Mouse (Mus musculus) stomach, embryonic 16.5 days (tissue): ENCODE results near the gene Cd300e. TPM values are rescaled to one million over a fixed set of nuclear protein-coding genes. Genes with fewer than 3 reads are reported as not detected.

ENCODE experiments used
- ATAC-seq: fragments of 200-750 bp; cut with Nextera tagmentation; 2 replicates; pipeline ENCODE4 v1.8.0; 2017; ENCODE audit warnings: moderate number of reproducible peaks, moderate TSS enrichment; ENCODE audit not compliant: insufficient read depth, low FRiP score
- H3K27ac ChIP-seq: fragments of 300-500 bp; sonication (generic); 2 replicates; pipeline ENCODE4 v1.5.1; 2014; ENCODE audit warnings: low read length
- H3K27me3 ChIP-seq: fragments of 300-500 bp; sonication (generic); 2 replicates; pipeline ENCODE4 v1.6.1; 2014; ENCODE audit warnings: low read length, control low read depth, mixed read lengths; ENCODE audit not compliant: control insufficient read depth, insufficient read depth
- H3K36me3 ChIP-seq: fragments of 300-500 bp; sonication (generic); 2 replicates; pipeline ENCODE4 v1.6.1; 2014; ENCODE audit warnings: low read length; ENCODE audit not compliant: control insufficient read depth, insufficient read depth
- H3K4me1 ChIP-seq: fragments of 300-500 bp; sonication (generic); 2 replicates; pipeline ENCODE4 v1.6.1; 2014; ENCODE audit warnings: low read length, control low read depth, mixed read lengths; ENCODE audit not compliant: control insufficient read depth, insufficient read depth
- H3K4me2 ChIP-seq: fragments of 300-500 bp; sonication (generic); 2 replicates; pipeline ENCODE4 v1.6.1; 2014; ENCODE audit warnings: low read depth, low read length, mixed read lengths
- H3K4me3 ChIP-seq: fragments of 300-500 bp; sonication (generic); replicated peaks from 2 replicates; pipeline ENCODE4 v1.5.1; 2014; ENCODE audit warnings: mild to moderate bottlenecking, low read length
- H3K9ac ChIP-seq: fragments of 300-500 bp; sonication (generic); 2 replicates; pipeline ENCODE4 v1.6.1; 2014; ENCODE audit warnings: low read length
- H3K9me3 ChIP-seq: fragments of 300-500 bp; sonication (generic); replicated peaks from 2 replicates; pipeline ENCODE4 v1.6.1; 2016; ENCODE audit warnings: low read length, control low read depth; ENCODE audit not compliant: control insufficient read depth
- WGBS: fragments of 180-500 bp; shearing (Covaris S2); extraction: QIAGEN DNeasy Blood & Tissue Kit; methylation state at CpG from one replicate; pipeline ENCODE4 v1.1.7; 2014; 5-methylcytosine and 5-hydroxymethylcytosine counted together
- polyA plus RNA-seq: library from polyadenylated mRNA; unstranded; fragments of >200 nt; fragmentation: Nextera tagmentation; extraction: Ambion mirVana; gene quantifications from 2 replicates; pipeline ENCODE4 v1.2.1, GENCODE M21; 2015

Gene Cd300e
- polyA plus RNA-seq, 1 experiment from 2014 or later = 0.26 TPM

- H3K4me3 ChIP-seq = no peak overlapping the region
- WGBS = 43% methylated on average over 6 of the region's 6 CpGs
- no peak overlapping the region for H3K4me2 ChIP-seq
- H3K27ac ChIP-seq = no peak overlapping the region
- H3K4me1 ChIP-seq = 0 out of 2 replicates have a peak, but pooled peaks cover 2% of the 10 kb centered on the region
- H3K36me3 ChIP-seq = no peaks in the 10 kb centered on the region
- H3K9me3 ChIP-seq = no peaks in the 10 kb centered on the region
- H3K9ac ChIP-seq = no peak overlapping the region
- H3K27me3 ChIP-seq = no peaks in the 10 kb centered on the region
- ATAC-seq = no peak
These were observed 39.7 kb upstream of the Cd300e start for GRCm38 (mm10) chr11:115101615-115102051.

GRCm38 (mm10) chr11:115100741-115101140 lies 38.8 kb upstream of the Cd300e start:
- Histone ChIP-seq H3K9ac (no peak overlapping the region), H3K27ac (no peak overlapping the region), H3K9me3 (no peaks in the 10 kb centered on the region), H3K4me2 (no peak overlapping the region), H3K27me3 (no peaks in the 10 kb centered on the region), H3K4me1 (0 out of 2 replicates have a peak, but pooled peaks cover 2% of the 10 kb centered on the region), H3K36me3 (no peaks in the 10 kb centered on the region), H3K4me3 (no peak overlapping the region)
- ATAC-seq = no peak
- WGBS = 49% methylated on average over 7 of the region's 7 CpGs

DNA sequence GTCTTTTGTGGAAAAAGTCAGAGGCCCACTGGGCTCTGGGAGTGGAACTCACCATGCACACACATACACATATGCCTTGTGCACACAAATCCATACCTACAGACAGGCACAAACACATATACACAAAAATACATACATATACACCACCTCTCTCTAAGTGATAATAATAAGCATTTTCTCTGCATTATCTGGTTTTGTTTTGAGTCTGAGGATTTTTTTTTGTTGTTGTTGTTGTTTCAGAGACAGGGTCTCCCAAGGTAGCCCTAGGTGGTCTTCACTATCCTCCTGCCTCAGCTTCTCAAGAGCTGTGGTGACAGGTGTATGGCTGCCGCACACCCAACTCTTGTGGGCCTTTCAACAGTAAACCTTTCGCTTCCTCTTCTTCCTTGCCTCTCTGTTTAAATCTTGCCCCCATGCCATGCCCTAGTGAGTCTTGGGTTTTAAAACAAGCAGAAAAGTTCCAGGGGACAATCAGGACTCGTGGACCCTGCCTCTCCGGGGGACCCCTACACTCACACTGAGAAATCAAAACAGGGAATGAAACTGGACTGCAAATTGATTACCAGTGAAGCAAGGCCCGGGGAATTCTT lies 38.1 kb upstream of the Cd300e start:
- Histone ChIP-seq H3K27me3 (no peaks in the 10 kb centered on the region), H3K4me1 (0 out of 2 replicates have a peak, but pooled peaks cover 2% of the 10 kb centered on the region), H3K9me3 (no peaks in the 10 kb centered on the region), H3K9ac (no peak overlapping the region), H3K4me2 (no peak overlapping the region), H3K36me3 (no peaks in the 10 kb centered on the region), H3K4me3 (no peak overlapping the region), H3K27ac (no peak overlapping the region)
- 79% methylated on average over 5 of the region's 5 CpGs for WGBS
- ATAC-seq = no peak

DNA sequence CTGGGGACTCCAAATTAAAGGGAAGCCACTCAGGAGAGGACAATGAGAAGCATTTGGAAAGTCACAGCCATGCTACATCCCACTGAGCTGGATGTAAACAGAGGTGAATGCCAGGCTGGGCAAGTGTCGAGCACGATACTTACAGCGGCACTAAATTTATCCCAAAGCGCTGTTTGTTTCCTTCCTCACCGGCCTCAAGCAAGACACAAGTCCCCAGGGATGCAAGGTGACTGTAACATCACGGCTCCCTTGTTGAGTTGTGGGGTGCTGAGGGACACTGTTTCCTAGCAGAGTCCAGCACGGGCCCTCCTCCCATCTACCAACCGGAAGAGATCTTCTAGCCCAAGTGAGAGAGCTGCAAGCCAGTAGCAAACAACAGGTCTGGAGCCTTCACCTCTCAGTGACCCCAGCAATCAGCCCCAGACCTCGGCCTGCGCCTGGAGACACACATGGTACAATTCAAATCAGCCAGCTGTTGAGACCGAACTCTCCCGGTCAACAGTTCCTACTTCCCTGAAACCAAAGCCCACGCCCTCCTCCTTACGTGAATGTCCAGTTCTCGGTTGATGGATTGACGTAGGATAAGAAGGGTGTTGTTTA lies 37.4 kb upstream of the Cd300e start:
- H3K4me2 ChIP-seq = no peak overlapping the region
- WGBS = 29% methylated on average over 16 of the region's 16 CpGs
- H3K27ac ChIP-seq = peak overlapping the region; percentile 34; the same call in 1 of the 2 replicates
- H3K4me1 ChIP-seq = 0 out of 2 replicates have a peak, but pooled peaks cover 2% of the 10 kb centered on the region
- no peak overlapping the region for H3K9ac ChIP-seq
- no peak for ATAC-seq
- H3K9me3 ChIP-seq = no peaks in the 10 kb centered on the region
- no peaks in the 10 kb centered on the region for H3K27me3 ChIP-seq
- H3K36me3 ChIP-seq = no peaks in the 10 kb centered on the region
- H3K4me3 ChIP-seq = no peak overlapping the region

GRCm38 (mm10) chr11:115098203-115098932 lies 36.4 kb upstream of the Cd300e start:
- Histone ChIP-seq H3K27me3 (no peaks in the 10 kb centered on the region), H3K9me3 (peaks cover 2% of the 10 kb centered on the region; the same call in 1 of the 2 replicates), H3K4me1 (0 out of 2 replicates have a peak, but pooled peaks cover 2% of the 10 kb centered on the region), H3K9ac (no peak overlapping the region), H3K4me3 (no peak overlapping the region), H3K4me2 (no peak overlapping the region), H3K27ac (peak overlapping the region; percentile 34; the same call in 1 of the 2 replicates), H3K36me3 (no peaks in the 10 kb centered on the region)
- WGBS = 34% methylated on average over 10 of the region's 10 CpGs
- peak; percentile 69; the same call in 1 of the 2 replicates for ATAC-seq

DNA sequence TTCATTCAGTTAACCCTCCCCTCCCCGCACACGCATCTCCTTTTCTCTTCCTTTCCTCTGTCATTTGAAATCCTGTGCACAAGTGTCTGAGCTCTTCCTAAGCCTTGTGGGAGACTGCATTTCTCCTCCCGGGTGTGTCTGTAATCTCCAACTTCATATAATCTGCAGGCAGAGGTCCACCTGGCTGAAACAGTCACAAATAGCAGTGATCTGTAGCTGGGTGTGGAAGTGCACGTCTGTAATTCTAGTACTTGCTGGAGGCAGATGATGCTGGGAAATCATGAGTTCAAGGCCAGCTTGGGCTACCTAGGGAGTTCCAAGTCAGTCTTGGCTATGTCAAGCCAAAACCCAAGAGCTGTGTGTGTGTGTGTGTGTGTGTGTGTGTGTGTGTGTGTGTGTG lies 30.2 kb upstream of the Cd300e start:
- ATAC-seq = no peak

GRCm38 (mm10) chr11:115091362-115091901 lies 29.5 kb upstream of the Cd300e start, which contains the start of gene Rab37:
Rab37 (plus strand) TSS chr11:115091431.
- peak; percentile 66 for ATAC-seq

More for the DNA sequence above, 30.2 kb upstream of the Cd300e start:
- H3K4me2 ChIP-seq = no peak overlapping the region; the same call in 1 of the 2 replicates
- H3K9ac ChIP-seq = no peak overlapping the region
- H3K27ac ChIP-seq = no peak overlapping the region
- H3K9me3 ChIP-seq = peaks cover 5% of the 10 kb centered on the region; the same call in 1 of the 2 replicates
- no peaks in the 10 kb centered on the region for H3K4me1 ChIP-seq
- 20% methylated on average over 4 of the region's 4 CpGs for WGBS
- no peaks in the 10 kb centered on the region for H3K36me3 ChIP-seq
- H3K27me3 ChIP-seq = peaks cover 11% of the 10 kb centered on the region; the same call in 1 of the 2 replicates
- no peak overlapping the region for H3K4me3 ChIP-seq

DNA sequence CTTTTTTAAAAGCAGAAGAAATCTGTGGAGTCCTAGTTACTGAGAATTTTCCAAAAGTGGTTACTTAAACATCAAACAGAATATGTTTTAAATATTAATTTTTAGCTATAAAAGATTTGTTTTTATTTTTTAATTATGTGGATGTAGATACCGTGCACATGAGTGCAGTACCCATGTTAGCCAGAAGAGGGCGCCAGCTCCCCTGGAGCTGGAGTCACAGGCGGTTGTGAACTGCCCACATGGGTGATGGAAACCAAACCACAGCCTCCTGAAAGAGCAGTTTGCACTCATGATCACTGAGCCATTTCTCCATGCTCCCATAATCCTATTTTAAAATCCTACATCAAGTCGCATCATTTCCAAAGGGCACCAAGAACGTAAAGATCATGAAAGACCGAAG lies 27.9 kb upstream of the Cd300e start:
- H3K4me1 ChIP-seq = no peaks in the 10 kb centered on the region
- 67% methylated on average over 6 of the region's 6 CpGs for WGBS
- H3K36me3 ChIP-seq = no peaks in the 10 kb centered on the region
- no peak overlapping the region for H3K4me3 ChIP-seq
- peaks cover 5% of the 10 kb centered on the region; the same call in 1 of the 2 replicates for H3K9me3 ChIP-seq
- no peak for ATAC-seq
- no peak overlapping the region for H3K4me2 ChIP-seq
- peaks cover 12% of the 10 kb centered on the region; the same call in 1 of the 2 replicates for H3K27me3 ChIP-seq
- H3K9ac ChIP-seq = no peak overlapping the region
- H3K27ac ChIP-seq = no peak overlapping the region

More at GRCm38 (mm10) chr11:115091362-115091901, 29.5 kb upstream of the Cd300e start, which contains the start of gene Rab37:
- Histone ChIP-seq H3K27me3 (peaks cover 11% of the 10 kb centered on the region; the same call in 1 of the 2 replicates), H3K27ac (no peak within 1 kb of the TSS), H3K9ac (no peak within 1 kb of the TSS), H3K4me3 (no peak within 1 kb of the TSS), H3K4me2 (no peak within 1 kb of the TSS; the same call in 1 of the 2 replicates), H3K9me3 (peaks cover 5% of the 10 kb centered on the region; the same call in 1 of the 2 replicates), H3K4me1 (no peaks in the 10 kb centered on the region), H3K36me3 (no peaks in the 10 kb centered on the region)
- WGBS = 1% methylated on average over 36 of the region's 36 CpGs
